Mouse (Mus musculus) A20 (cell line): ENCODE results near the gene Tex14.

Source experiments
- DNase-seq: peaks from one replicate; pipeline ENCODE4 v3.0.0-alpha.2; 2011; ENCODE audit warnings: low read depth, low spot score

Gene Tex14

GRCm38 (mm10) chr11:87404876-87405275 is at the start of gene Tex14, which contains the start of gene Rad51c:
Gene Tex14, plus strand, starts transcription at chr11:87405065.
Gene Rad51c, minus strand, starts transcription at chr11:87404954.
- no peak for DNase-seq

DNA sequence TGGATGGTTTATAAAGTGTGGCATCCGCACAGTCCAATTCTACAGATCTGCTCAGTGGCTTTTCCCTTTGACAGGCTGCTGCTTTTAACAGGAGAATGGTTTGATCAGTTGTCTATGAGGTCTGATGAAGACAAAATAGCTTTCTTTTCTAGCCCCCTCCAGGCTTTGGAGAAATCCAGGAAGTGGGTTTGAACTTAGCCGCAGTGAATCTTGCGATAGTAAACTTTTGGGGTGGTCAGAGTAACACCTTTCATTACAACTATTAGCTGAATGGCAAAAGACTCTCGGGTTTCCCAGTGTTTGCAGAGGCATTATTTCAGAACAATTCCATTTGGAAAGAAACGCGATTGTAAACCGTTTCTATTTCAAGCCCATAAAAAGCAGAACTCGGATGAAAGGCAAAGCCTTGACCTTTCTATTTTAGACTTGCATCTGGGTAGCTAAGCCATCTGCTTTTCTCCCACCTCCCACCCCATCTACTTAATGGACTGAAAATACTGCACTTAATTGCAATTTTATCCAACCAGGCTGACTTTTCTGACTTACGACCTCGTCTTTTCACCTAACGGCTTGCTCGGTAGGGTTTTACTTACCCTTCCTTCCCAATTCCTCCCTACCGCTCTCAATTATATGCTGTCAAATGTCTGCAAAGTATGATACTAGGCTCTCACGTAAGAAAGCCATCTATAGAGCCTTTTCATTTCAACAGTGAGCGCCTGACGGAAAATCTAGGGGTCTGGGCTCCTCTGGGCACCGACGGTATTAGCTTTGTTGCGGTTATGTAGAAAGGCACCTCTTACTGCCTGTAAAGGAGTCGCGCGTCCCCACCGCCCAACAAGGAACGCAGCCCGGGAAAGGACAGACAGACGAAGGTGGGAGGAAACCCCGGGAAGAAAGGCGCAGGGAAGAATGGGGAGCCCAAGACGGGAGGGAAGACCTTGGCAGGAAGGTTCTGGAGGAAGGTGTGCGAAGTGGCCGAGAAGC is 47.3 kb upstream of the Tex14 start:
- DNase-seq = peak; percentile 7

- peak; percentile 84 for DNase-seq
Observed at GRCm38 (mm10) chr11:87358331-87359261, 46.3 kb upstream of the Tex14 start, which contains the start of gene Ppm1e. Gene Ppm1e, minus strand, starts transcription at chr11:87359023.

- DNase-seq = no peak
Observed at GRCm38 (mm10) chr11:87359262-87359612, 45.6 kb upstream of the Tex14 start.

DNA sequence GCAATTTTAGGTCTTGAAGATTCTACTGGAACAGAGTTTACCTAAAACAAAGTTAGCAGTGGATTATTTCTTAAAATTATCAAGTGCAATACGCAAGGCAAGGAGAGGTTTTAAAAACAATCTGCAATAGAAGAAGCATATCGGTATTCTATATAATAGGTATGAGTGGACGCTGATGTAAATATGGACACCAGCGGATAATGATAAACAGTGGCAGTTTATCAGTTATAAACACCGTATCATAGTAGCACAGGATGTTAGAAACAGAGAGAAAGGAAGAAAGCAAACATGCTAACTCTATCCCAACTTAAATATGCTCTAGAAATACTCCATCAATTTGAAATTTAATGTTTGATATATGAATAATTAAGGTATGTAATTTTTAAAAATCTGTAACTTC is 39.7 kb upstream of the Tex14 start:
- DNase-seq = no peak

DNA sequence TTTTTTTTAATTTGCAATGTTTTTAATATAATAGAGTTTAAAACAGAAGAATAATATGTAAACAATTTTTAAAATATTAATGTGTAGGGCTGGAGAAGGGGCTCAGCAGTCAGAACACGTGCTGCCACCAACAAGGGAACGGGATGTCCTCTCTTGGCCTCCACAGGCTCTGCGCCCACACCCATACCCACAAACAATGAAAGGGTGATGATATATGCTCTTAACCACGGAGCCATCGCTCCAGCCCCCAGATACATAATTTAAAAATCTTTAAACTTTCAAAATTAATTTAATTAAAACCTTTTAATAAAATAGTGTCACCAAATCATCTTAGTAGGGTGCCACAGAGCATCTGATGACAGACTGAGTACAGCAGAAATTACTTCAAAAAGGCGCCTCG is 37.8 kb upstream of the Tex14 start:
- no peak for DNase-seq

- no peak for DNase-seq
Observed at GRCm38 (mm10) chr11:87367865-87368580, 36.8 kb upstream of the Tex14 start.

DNA sequence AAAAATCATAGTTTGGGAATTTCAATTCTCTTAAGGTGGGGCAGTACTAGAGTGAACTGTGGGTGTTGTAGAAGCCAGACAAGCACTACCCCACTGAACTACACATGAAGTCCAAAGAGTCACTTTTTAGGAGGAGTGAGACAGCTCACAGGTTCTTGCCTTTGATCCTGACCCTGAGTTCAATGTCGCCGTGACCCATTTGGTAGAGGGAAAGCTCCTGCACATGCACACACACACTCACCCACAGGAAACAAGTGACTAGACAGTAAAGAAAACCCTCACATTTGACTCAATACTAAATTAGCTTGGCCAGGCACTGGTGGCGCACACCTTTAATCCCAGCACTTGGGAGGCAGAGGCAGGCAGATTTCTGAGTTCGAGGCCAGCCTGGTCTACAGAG is 20.3 kb upstream of the Tex14 start:
- DNase-seq = no peak

DNA sequence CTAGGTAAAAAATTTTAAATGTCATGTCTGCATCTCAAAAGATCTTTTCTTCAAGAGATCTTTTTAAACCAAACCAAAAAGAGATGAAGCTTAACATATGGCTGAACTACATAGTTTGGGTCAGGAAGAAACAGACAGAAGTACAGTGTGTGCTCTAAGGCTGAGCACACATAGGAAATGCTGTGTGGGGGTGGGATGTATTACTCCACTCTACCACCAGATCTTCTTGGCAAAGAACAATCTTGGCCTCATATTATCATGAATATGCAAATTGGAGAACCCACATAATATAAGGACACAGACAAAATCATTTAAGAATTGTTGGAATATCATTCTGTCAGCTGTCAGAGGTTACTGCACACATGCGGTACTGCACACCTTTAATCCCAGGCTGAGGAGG is 19.2 kb upstream of the Tex14 start:
- DNase-seq = no peak

GRCm38 (mm10) chr11:87393855-87394254 is 11.0 kb upstream of the Tex14 start:
- DNase-seq = peak; percentile 60

GRCm38 (mm10) chr11:87398402-87398801 is 6.5 kb upstream of the Tex14 start:
- DNase-seq = peak; percentile 26

DNA sequence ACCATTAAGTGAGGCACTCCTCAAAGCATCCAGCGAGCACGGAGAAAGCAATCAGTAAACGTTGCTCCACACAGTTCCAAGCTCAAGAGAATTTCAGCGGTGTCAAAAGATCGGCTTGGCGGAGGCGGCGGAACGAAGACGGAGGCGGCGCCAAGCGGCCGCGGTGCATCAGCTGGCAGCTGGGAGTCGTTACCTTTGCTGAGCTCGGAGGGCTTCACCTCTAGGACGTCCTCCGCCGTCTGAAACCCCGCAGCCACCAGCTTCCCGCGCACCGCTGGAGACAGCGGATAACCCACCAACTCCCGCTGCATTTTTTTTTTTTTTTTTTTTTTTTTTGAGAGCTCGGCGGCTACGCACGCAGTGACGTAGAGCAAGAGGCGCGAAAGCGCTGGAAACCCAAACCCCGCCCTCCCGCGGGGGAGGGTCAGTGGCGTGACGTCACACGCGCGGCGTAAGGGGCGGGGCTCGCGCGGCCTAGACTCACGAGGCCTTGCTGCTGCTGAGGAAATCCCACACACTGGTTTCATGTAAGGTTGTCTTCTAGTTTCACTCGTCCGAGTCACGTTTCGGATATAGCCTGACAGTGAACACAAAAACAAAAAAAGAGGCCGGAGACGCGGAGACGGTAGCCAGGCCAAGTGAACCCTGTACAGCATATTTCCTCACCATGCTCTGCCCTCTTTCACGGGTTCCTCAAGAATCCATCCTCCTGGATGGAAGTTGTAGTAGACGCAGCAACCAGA is 583 bp upstream of the Tex14 start:
- DNase-seq = peak; percentile 99

GRCm38 (mm10) chr11:87413412-87413811 is 8.5 kb downstream of the Tex14 start:
- DNase-seq = peak; percentile 37

DNA sequence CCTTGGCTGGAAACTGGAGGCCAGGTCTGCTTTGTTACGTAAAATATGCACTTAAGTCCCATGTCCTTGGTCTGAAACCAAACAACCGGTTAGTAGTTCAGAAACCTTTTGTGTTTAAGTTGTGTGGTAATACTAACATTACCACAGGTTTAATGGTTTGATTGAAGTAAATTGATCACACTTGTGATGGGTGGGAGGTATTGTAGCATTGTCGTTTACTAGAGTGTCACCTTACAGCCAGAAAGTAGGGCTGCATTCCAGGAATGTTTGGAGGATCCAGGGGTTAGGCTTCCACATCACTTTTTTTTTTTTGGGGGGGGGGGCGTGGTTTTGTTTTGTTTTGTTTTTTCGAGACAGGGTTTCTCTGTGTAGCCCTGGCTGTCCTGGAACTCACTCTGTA is 11.3 kb downstream of the Tex14 start:
- DNase-seq = no peak

DNA sequence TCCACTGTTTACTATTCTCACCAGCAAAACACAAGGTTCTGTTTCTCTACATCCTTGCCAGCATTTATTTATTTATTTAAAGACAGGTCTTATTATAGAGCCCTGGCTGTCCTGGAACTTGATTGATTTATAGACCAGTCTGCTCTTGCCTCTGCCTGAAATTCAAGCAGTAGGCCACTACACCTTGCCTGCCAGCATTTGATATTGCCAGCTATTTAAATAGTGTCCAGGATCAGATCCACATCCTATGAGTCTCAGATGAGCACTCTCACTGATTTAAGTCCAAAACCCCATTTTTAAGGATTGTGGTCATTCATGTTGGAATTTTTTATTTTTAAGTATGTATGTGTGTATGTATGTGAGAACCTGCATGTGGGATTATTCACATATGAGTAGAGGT is 16.0 kb downstream of the Tex14 start:
- DNase-seq = no peak

DNA sequence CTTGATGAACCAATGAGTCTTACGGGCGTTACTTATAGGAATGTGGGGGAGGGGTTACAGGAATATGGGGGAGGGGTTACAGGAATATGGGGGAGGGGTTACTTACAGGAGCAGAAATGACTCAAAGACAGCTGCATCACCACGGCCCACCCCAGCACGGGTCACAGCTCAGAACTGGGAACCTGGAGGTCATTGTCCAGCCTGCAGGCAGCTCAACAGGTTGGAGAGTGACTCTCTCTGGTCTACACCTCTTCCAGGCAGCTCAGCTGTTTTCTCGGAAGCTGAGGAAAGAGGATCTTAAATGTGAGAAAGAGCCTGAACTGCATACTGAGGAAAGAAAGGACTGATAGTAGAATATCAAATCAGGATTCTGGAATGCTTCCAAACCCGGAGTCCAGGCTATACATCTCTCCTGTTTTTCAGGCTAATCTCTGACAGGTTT is 16.9 kb downstream of the Tex14 start:
- no peak for DNase-seq

DNA sequence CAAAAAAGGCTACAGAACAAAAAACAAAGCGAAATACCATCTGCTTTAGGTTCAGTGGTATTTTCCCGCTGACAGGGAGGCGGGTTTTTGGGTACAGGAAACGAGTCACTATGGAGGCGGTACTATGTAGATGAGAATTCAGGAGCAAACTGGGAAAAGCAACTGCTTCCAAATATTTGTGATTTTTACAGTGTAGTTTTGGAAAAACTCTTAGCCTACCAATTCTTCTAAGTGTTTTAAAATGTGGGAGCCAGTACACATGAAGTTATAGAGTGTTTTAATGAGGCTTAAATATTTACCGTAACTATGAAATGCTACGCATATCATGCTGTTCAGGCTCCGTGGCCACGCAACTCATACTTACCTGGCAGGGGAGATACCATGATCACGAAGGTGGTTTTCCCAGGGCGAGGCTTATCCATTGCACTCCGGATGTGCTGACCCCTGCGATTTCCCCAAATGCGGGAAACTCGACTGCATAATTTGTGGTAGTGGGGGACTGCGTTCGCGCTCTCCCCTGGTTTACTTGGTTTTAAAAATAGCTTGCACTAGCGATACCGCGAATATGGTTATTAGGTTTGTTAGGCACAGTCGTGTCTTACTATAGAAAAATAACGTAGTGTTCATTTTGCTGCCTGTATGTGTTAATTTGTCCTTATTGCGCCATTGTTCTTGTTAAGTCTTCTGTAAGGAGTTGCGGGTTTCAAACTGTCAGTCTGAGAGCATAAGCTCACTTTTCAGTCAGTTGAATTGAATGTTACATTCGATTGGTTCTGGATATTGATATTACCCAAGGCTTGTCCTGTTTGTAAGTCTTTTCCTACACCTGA is 17.9 kb downstream of the Tex14 start:
- peak; percentile 93 for DNase-seq

DNA sequence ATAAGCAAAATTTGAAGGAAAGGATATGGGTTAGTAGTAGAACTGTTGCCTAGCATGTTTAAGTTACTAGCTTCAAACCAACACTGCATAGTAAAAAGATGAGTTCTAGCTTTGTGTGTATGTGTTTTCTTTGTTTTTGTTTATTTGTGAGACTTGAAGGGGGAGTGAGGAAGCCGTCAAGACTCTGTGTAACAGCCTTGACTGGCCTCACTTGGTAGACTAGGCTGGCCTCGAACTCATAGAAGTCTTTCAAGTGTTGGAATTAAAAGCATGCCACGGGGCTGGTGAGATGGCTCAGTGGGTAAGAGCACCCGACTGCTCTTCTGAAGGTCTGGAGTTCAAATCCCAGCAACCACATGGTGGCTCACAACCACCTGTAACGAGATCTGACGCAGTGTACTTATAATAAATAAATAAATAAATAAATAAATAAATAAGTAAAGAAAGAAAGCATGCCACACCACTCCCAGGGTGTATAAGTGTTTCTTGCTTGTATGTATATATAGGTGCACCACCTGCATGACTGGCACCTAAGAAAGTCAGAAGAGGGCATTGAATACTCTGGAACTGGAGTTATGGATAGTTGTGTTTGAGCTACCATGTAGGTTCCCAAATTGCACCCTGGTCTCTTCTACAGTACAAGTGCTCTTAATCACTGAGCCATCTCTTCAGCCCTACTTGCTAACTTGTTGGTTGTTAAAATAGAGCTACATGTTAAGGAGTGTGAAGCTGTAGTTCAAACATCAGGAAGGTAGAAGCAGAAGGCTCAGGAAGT is 18.9 kb downstream of the Tex14 start:
- DNase-seq = peak; percentile 33

DNA sequence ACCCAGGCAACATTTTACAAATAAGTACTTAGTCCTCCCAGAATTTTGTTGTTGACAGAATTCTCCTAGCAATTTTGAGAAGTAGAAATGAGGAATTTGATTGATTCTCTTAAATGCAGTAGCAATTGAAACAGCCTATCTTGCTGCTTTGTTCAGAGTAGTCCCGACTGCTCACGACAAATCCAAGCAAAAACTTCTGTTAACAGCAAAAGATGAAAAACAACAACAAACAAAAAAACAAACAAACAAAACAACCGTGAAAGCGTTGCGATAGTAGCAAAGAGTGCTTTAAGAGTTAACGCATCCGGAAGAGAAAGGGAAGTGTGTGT is 21.2 kb downstream of the Tex14 start:
- no peak for DNase-seq
